Mouse (Mus musculus) activated CD4-positive, CD25-positive, alpha-beta regulatory T cell, adult 4 months (primary cell): ENCODE measurements around the gene Syt12. TPM values are rescaled to one million over a fixed set of nuclear protein-coding genes. Genes with fewer than 3 reads are reported as not detected.

Experiments
- ATAC-seq: one replicate; pipeline ENCODE4 v1.8.0; 2017
- polyA plus RNA-seq, 2 experiments: library from polyadenylated mRNA; unstranded; fragments of 100-300 nt; shearing (Covaris generic); gene quantifications; one replicate each; pipeline ENCODE4 v1.2.1; 2017

The Syt12 gene
- polyA plus RNA-seq, 2 experiments from 2014 or later = 0.14 TPM; not detected in 1

DNA sequence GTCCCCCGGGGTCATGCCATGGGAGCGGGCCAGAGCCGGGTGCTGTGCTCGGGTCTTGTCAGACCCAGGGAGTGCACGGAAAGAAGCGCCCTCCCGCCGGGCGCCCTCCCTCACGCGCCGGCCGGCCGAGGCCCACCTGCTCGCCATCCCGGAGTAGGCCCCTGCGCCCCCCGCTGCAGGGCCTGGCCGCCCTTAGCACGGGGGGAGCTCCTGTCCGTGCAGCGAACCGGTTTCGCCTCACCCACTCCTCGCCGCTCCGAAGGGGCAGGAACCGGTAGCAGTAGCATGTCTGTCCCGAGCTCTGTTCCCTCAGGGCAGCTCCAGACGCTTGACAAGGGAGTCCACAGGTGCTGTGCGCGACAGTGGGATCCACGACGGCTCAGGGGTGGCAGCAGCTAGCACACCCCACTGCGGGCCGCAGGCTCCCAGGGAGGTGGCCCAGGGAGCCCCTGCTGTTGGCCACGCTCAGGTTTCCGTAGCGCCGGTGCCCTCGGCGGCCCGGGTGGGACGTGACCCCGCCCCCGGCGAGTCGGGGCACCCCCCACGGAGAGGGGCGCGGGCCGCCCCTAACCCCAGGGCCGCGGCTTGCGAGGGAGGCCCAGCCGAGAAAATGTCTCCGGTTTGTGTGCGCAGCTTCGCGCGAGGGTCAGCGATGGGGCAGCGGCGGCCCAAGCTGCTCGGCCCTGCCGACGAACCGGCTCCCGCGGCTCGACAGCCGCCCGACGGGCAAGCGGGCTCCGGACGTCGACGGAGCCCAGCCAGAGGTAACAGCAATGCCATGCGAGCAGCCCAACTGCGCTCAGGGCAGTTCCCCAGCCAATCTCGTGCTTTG, 79.2 kb downstream of the Syt12 start, which contains the start of gene Kdm2a:
TSS of gene Kdm2a (minus strand) at position 488 of the 832 bp plus-strand sequence.
- no peak for ATAC-seq

DNA sequence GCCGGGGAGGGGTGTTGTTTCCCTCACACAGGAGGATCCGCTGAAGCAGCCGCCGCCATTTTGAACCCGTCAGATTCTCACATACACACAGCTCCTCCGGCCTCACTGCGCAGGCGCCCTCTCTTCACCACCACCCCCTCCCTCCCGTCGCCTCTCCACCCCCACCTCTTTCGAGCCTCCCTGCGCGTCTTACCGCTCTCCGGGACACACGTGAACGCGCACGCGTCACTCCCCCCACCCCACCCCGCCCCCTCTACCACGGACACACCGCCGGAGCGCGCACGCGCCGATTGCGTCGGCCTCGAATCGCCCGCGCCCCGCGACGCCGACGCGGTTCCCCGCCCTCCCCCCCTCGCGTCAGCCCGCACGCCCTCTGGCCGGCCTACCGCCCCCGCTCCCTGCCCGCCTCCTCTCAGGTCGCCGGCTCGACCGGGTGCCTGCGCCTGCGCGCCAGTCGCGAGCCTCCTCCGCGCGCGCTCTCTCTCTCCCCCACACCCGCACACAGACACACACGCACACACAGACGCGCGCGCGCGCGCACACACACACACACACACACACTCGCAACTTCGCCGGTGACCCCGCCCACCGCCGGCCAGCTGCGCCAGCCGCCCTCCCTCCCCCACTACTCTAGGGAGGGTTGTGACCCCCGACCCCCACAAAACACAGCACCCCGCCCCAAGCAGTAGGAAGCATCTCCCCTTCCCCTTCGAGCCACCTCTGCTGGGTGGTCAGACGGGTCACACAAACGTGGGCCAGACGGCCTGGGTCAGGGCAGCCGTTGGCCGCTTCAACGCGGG, 80.0 kb downstream of the Syt12 start:
- ATAC-seq = peak; percentile 74

DNA sequence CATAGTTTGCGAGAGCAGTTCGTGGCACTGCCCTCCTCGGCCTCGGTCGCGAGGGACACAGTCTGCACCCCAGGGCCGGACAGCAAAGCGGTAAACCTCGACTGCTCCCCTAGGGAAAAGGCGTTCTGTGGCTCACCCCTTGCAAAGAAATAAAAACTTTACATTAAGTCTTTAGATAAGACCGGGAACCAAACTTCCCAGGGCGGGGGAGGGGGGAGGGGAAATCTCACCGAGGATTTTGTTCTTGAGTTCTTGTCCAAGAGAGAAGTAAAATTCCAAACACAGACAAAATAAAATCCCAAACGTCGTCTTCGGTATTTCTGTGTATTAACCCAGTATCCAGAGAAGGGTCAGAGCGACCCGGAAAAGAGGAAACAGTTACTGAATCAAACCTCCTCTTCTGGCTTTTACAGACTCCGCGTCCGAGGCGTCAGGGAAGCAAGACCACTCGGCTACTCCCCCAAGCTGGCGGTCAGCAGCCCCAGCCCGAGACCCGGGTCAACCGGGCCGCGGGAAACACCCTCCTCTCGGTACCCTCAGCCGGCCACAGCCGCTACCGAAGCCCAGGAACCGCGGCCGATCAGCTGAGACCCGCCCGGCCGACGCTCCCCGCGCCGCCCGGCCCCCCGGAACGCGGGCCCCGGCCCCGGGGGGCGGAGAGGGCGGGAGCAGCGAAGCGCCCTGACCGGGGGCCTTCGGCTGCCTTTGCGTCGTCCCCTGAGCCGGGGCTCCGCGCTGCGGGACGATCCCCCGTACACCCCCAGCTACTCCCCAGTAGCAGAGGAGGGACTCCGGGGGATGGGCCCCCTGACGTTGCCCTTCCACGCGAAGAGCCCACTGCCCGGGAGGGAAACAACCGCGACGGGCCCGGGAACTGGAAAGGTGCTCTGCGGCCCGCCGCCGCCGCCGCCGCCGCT, 80.9 kb downstream of the Syt12 start:
- no peak for ATAC-seq

Other genes with a start within 250 kb of the Syt12 start
- 100 to 1,000 TPM; 117 to 151 TPM for gene Pold4, start 245.5 kb downstream of the Syt12 start, polyA plus RNA-seq
- 10 to 100 TPM in 1 of 2 experiments, 1 to 10 TPM in 1; 8.8 to 11.4 TPM for gene Ssh3, start 208.3 kb downstream of the Syt12 start, polyA plus RNA-seq
- 1 to 10 TPM; 1.5 to 2.1 TPM for gene Ankrd13d, start 194.3 kb downstream of the Syt12 start, polyA plus RNA-seq
- 100 to 1,000 TPM in 1 of 2 experiments, 10 to 100 TPM in 1; 83.4 to 101 TPM for gene Grk2, start 171.2 kb downstream of the Syt12 start, polyA plus RNA-seq
- gene Kdm2a, start 79.2 kb downstream of the Syt12 start, polyA plus RNA-seq = 10 to 100 TPM; 54.9 to 68.6 TPM
- gene Rhod, start 38.0 kb downstream of the Syt12 start, polyA plus RNA-seq = 1 to 10 TPM; 1.9 to 3.2 TPM
- gene 2010003K11Rik, start 21.1 kb upstream of the Syt12 start, polyA plus RNA-seq = not detected
- 1 to 10 TPM; 1.0 to 1.5 TPM for gene Pcx, start 33.0 kb upstream of the Syt12 start, polyA plus RNA-seq
- gene Lrfn4, start 138.2 kb upstream of the Syt12 start, polyA plus RNA-seq = under 1 TPM in 1 of 2 experiments, not detected in 1; 0.31 TPM
- gene Rce1, start 148.2 kb upstream of the Syt12 start, polyA plus RNA-seq = 10 to 100 TPM; 38.4 to 47.2 TPM
- not detected for gene Gm960, start 221.2 kb upstream of the Syt12 start, polyA plus RNA-seq
- gene Sptbn2, start 233.7 kb upstream of the Syt12 start, polyA plus RNA-seq = under 1 TPM; 0.11 to 0.17 TPM